27 mouse cellular contexts compared by ENCODE assay signal in genomic region chr6:145655678-145656077, GRCm38 (mm10). TPM values are rescaled to one million over a fixed set of nuclear protein-coding genes. Genes with fewer than 3 reads are reported as not detected.
DNase-seq lines count a peak whose midpoint lies in the region; ATAC-seq and TF ChIP-seq lines count a peak whose summit lies in the region.
"Had no signal": no experiment of that assay in that cellular context is flagged by ENCODE, and none has a peak within 500 bp of the region (broad histone marks: within the 10 kb centered on the region; RNA-seq: fewer than 3 reads in every experiment).

No protein-coding gene starts in this region.

- POLR2A ChIA-PET in Patski (lab: Charles Lee), result no interaction called here

- no peaks in the 10 kb centered on the region for H3K4me1 ChIP-seq in heart, postnatal 0 days (ENCODE audit: control insufficient read depth, insufficient read depth)
- no peaks in the 10 kb centered on the region for H3K4me1 ChIP-seq in heart, embryonic 11.5 days (ENCODE audit: control insufficient read depth, insufficient read depth, low read length)
- no peaks in the 10 kb centered on the region for H3K4me1 ChIP-seq in lung, embryonic 14.5 days (ENCODE audit: insufficient read depth)
- H3K4me1 ChIP-seq in stomach, postnatal 0 days (replicated peaks; ENCODE audit: control insufficient read depth, insufficient read depth), result no peaks in the 10 kb centered on the region
- H3K4me1 ChIP-seq: forebrain, embryonic 10.5 days; heart, embryonic 15.5 days; hindbrain, embryonic 13.5 days; megakaryocyte, embryonic 14.5 days had no signal

- no peak overlapping the region for H3K27ac ChIP-seq in heart, postnatal 0 days (ENCODE audit: low read depth)
- H3K27ac ChIP-seq in heart, embryonic 11.5 days (ENCODE audit: low read depth, low read length), result no peak overlapping the region
- no peak overlapping the region for H3K27ac ChIP-seq in lung, embryonic 14.5 days (ENCODE audit: low read depth)
- H3K27ac ChIP-seq in stomach, postnatal 0 days (replicated peaks), result no peak overlapping the region
- H3K27ac ChIP-seq: embryonic facial prominence, embryonic 13.5 days; forebrain, embryonic 10.5 days; heart, embryonic 15.5 days; hindbrain, embryonic 13.5 days had no signal

- H3K27me3 ChIP-seq in heart, postnatal 0 days (ENCODE audit: control insufficient read depth, insufficient read depth, low read length), result no peaks in the 10 kb centered on the region
- no peaks in the 10 kb centered on the region for H3K27me3 ChIP-seq in heart, embryonic 11.5 days (ENCODE audit: control insufficient read depth, insufficient read depth, low read length)
- no peaks in the 10 kb centered on the region for H3K27me3 ChIP-seq in lung, embryonic 14.5 days (ENCODE audit: insufficient read depth, low read length)
- H3K27me3 ChIP-seq in Patski, result no peaks in the 10 kb centered on the region
- no peaks in the 10 kb centered on the region for H3K27me3 ChIP-seq in stomach, postnatal 0 days (ENCODE audit: control insufficient read depth, insufficient read depth, low read length)
- H3K27me3 ChIP-seq: embryonic facial prominence, embryonic 13.5 days; heart, embryonic 15.5 days; hindbrain, embryonic 13.5 days; megakaryocyte, embryonic 14.5 days had no signal

- no peak overlapping the region for H3K4me3 ChIP-seq in heart, postnatal 0 days (ENCODE audit: low read depth, low read length)
- H3K4me3 ChIP-seq in heart, embryonic 11.5 days (ENCODE audit: low read depth, low read length), result no peak overlapping the region
- no peak overlapping the region for H3K4me3 ChIP-seq in lung, embryonic 14.5 days (ENCODE audit: low read depth, low read length)
- H3K4me3 ChIP-seq in stomach, postnatal 0 days (ENCODE audit: low read depth, low read length), result no peak overlapping the region
- H3K4me3 ChIP-seq: embryonic facial prominence, embryonic 13.5 days; forebrain, embryonic 10.5 days; heart, embryonic 15.5 days; hindbrain, embryonic 13.5 days; megakaryocyte, embryonic 14.5 days had no signal

- no peaks in the 10 kb centered on the region for H3K9me3 ChIP-seq in heart, postnatal 0 days (replicated peaks; ENCODE audit: control insufficient read depth, low read length)
- no peaks in the 10 kb centered on the region for H3K9me3 ChIP-seq in heart, embryonic 11.5 days (replicated peaks; ENCODE audit: control insufficient read depth, low read length)
- no peaks in the 10 kb centered on the region for H3K9me3 ChIP-seq in lung, embryonic 14.5 days (ENCODE audit: low read depth, low read length)
- no peaks in the 10 kb centered on the region for H3K9me3 ChIP-seq in stomach, postnatal 0 days (ENCODE audit: control insufficient read depth, low read length)
- H3K9me3 ChIP-seq: heart, embryonic 15.5 days; hindbrain, embryonic 13.5 days had no signal

- no peak overlapping the region for H3K4me2 ChIP-seq in heart, postnatal 0 days (ENCODE audit: low read depth, low read length)
- no peak overlapping the region for H3K4me2 ChIP-seq in heart, embryonic 11.5 days
- no peak overlapping the region for H3K4me2 ChIP-seq in lung, embryonic 14.5 days
- H3K4me2 ChIP-seq in stomach, postnatal 0 days (replicated peaks; ENCODE audit: low read depth), result no peak overlapping the region
- H3K4me2 ChIP-seq: embryonic facial prominence, embryonic 13.5 days; heart, embryonic 15.5 days; hindbrain, embryonic 13.5 days had no signal

- CTCF ChIA-PET in Patski (lab: Charles Lee), result interaction anchor here (1.2 kb wide), 1 partner anchor 214 kb away, joined by 5 read pairs; no protein-coding TSS in a partner anchor

- in situ Hi-C loops in Patski (cut with MboI; ENCODE audit: low pct_unique_long_range_greater_than_20kb), result loop anchor here (10.0 kb wide), 2 partner anchors 139 to 291 kb away; no protein-coding TSS in a partner anchor

- TF ChIP-seq EP300 in heart, postnatal 0 days (IDR thresholded peaks at IDR 0.05; ENCODE audit: low read depth), result no peak
- TF ChIP-seq EP300 in stomach, postnatal 0 days (optimal IDR thresholded peaks at IDR 0.05), result no peak

- TF ChIP-seq CTCF in heart, postnatal 0 days (IDR thresholded peaks at IDR 0.05; ENCODE audit: low read depth), result peak; percentile 17; the same call in 1 of the 2 replicates
- TF ChIP-seq CTCF in lung, embryonic 14.5 days (IDR thresholded peaks at IDR 0.05; ENCODE audit: low read depth), result peak; percentile 53
- peak; percentile 52 for TF ChIP-seq CTCF in Patski (IDR thresholded peaks at IDR 0.05)
- peak; percentile 48; the same call in 1 of the 2 replicates for TF ChIP-seq CTCF in stomach, postnatal 0 days (IDR thresholded peaks at IDR 0.05; ENCODE audit: low read depth)

- WGBS in heart, postnatal 0 days, result 95% methylated on average over 1 of the region's 1 CpGs
- 87% methylated on average over 1 of the region's 1 CpGs for WGBS in heart, embryonic 11.5 days (ENCODE audit: insufficient replicate concordance)
- WGBS in lung, embryonic 14.5 days, result 70% methylated on average over 1 of the region's 1 CpGs
- WGBS in stomach, postnatal 0 days, result 95% methylated on average over 1 of the region's 1 CpGs

- DNase-seq in heart, postnatal 0 days (ENCODE audit: low spot score), result no peak
- no peak for DNase-seq in lung, embryonic 14.5 days
- DNase-seq in lung, postnatal 4 days, result no peak
- no peak for DNase-seq in Patski (ENCODE audit: low read depth, low spot score)
- DNase-seq in stomach, postnatal 0 days (ENCODE audit: low spot score), result no peak
- DNase-seq in c-Kit-positive CD71-positive TER-119-positive erythroid progenitor cells, embryonic 14.5 days (ENCODE audit: low spot score), result no peak
- DNase-seq: adrenal gland, postnatal 10 days; cerebellum, adult 9-10 months; gastrocnemius, postnatal 36 days; kidney, adult 11 months; kidney, postnatal 25 days; lung, adult 2 months; right cerebral cortex, adult 18-20 months; spleen, adult 18-20 months; thymus, adult 2 months had no signal

- ATAC-seq in heart, postnatal 0 days (ENCODE audit: insufficient read depth, low read depth), result no peak
- no peak for ATAC-seq in heart, embryonic 11.5 days (replicated peaks; ENCODE audit: insufficient number of reproducible peaks, low FRiP score, low TSS enrichment)
- ATAC-seq in lung, embryonic 14.5 days (ENCODE audit: insufficient read depth), result no peak
- ATAC-seq in Patski, result no peak
- no peak for ATAC-seq in stomach, postnatal 0 days (ENCODE audit: low FRiP score, low TSS enrichment)
- ATAC-seq: midbrain, embryonic 16.5 days had no signal

- H3K9ac ChIP-seq in heart, postnatal 0 days (replicated peaks; ENCODE audit: low read depth, low read length), result no peak overlapping the region
- H3K9ac ChIP-seq in heart, embryonic 11.5 days (ENCODE audit: low read depth, low read length), result no peak overlapping the region
- no peak overlapping the region for H3K9ac ChIP-seq in lung, embryonic 14.5 days
- H3K9ac ChIP-seq in stomach, postnatal 0 days (ENCODE audit: low read length), result no peak overlapping the region
- H3K9ac ChIP-seq: embryonic facial prominence, embryonic 13.5 days; heart, embryonic 15.5 days; hindbrain, embryonic 13.5 days had no signal

- H3K36me3 ChIP-seq in heart, postnatal 0 days (replicated peaks; ENCODE audit: control insufficient read depth, insufficient read depth, low read length), result no peaks in the 10 kb centered on the region
- no peaks in the 10 kb centered on the region for H3K36me3 ChIP-seq in heart, embryonic 11.5 days (ENCODE audit: control insufficient read depth, insufficient read depth, low read length)
- no peaks in the 10 kb centered on the region for H3K36me3 ChIP-seq in lung, embryonic 14.5 days (ENCODE audit: insufficient read depth)
- H3K36me3 ChIP-seq in stomach, postnatal 0 days (ENCODE audit: control insufficient read depth, insufficient read depth, low read length), result no peaks in the 10 kb centered on the region
- H3K36me3 ChIP-seq: embryonic facial prominence, embryonic 13.5 days; forebrain, embryonic 10.5 days; heart, embryonic 15.5 days; hindbrain, embryonic 13.5 days had no signal

RNA-seq across cellular contexts. Expression of gene Tuba3b, which starts 40.1 kb away (rescaled TPM):
- total RNA-seq in heart, postnatal 0 days (2014; rRNA removed; ENCODE audit: low replicate concordance), result 2.1 TPM in 1 of 2 replicates, not detected in the other
- polyA plus RNA-seq in heart, postnatal 0 days (2015; fragmentation: Nextera tagmentation; extraction: Ambion mirVana), result 1.2 and 1.5 TPM in 2 replicates
- not detected in 2 replicates for polyA plus RNA-seq in heart, embryonic 11.5 days (2014; fragmentation: Nextera tagmentation; extraction: Ambion mirVana)
- polyA plus RNA-seq in lung, embryonic 14.5 days (2014; fragmentation: Nextera tagmentation; extraction: Ambion mirVana), result not detected in 2 replicates
- polyA plus RNA-seq in Patski (2021), result not detected
- not detected in 2 replicates for polyA plus RNA-seq in stomach, postnatal 0 days (2015; fragmentation: Nextera tagmentation; extraction: Ambion mirVana)
- total RNA-seq: adrenal gland, postnatal 10 days; gastrocnemius, postnatal 36 days; layer of hippocampus, postnatal 14 days; left cerebral cortex, postnatal 14 days had no signal
- polyA plus RNA-seq: cortical plate, adult 2 months; embryonic facial prominence, embryonic 13.5 days; forebrain, embryonic 10.5 days; hindbrain, embryonic 13.5 days; limb, embryonic 14.5 days; midbrain, embryonic 16.5 days; stomach, embryonic 14.5 days had no signal

RNA-seq across cellular contexts. Expression of gene Lmntd1, which starts 41.6 kb away (rescaled TPM):
- total RNA-seq in heart, postnatal 0 days (2014; rRNA removed; ENCODE audit: low replicate concordance), result 4.5 and 8.1 TPM in 2 replicates
- polyA plus RNA-seq in heart, postnatal 0 days (2015; fragmentation: Nextera tagmentation; extraction: Ambion mirVana), result 9.8 and 11.5 TPM in 2 replicates
- polyA plus RNA-seq in heart, embryonic 11.5 days (2014; fragmentation: Nextera tagmentation; extraction: Ambion mirVana), result 4.5 and 8.0 TPM in 2 replicates
- 0.29 and 1.0 TPM in 2 replicates for polyA plus RNA-seq in lung, embryonic 14.5 days (2014; fragmentation: Nextera tagmentation; extraction: Ambion mirVana)
- not detected for polyA plus RNA-seq in Patski (2021)
- polyA plus RNA-seq in stomach, postnatal 0 days (2015; fragmentation: Nextera tagmentation; extraction: Ambion mirVana), result 0.16 and 0.18 TPM in 2 replicates
- total RNA-seq: gastrocnemius, postnatal 36 days had no signal
